Mouse (Mus musculus): Measurements from ENCODE around the gene Slc22a15.

Slc22a15 gene

DNA sequence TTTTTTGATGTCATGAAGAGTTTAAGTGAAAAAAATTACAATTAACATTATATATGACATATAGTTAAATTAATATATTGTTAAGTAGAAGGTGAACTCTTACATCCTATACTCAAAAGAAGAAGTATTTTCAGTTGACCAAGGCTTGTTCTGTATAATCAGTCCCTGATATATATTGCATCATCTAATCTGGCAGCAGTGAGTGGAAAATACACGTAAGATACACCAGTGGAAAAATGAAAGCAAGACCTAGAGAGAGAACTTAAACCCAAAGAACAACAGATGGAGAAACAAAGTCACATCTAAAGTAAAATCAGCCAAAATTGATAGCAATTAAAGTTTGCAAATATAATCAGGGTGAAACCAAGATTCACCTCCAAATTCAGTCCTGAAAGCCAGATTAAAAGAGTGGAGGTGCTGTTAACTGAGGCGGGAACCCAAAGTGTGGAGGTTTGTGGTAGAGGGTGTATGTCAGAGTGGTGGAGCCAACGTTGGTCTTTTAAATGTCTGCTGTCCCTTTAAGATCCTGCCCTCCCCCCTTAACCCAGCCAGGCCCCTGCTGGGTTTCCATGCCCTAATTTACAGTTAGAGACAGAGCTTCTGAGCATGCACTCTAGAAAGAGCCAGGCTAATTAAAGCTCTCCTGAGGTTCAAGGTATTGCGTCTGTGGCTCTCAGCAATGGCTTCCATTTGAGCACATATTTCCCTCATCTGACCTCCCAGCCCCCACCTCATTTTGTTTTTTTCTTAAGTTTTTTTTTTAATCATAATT is 5.0 kb upstream of the Slc22a15 start:
- peaks cover 10% of the 10 kb centered on the region for H3K4me1 ChIP-seq (replicated peaks; ENCODE audit: low read depth, low read length)
- H3K36me3 ChIP-seq (ENCODE audit: insufficient read depth, low read length), result no peaks in the 10 kb centered on the region
- H3K4me3 ChIP-seq (replicated peaks; ENCODE audit: low read length), result no peak overlapping the region
- H3K9me3 ChIP-seq (ENCODE audit: low read length), result no peaks in the 10 kb centered on the region
- peaks cover 15% of the 10 kb centered on the region for H3K27me3 ChIP-seq (ENCODE audit: insufficient read depth, low read length)
- TF ChIP-seq POU5F1 (IDR thresholded peaks at IDR 0.05; ENCODE audit: borderline replicate concordance, low read length) (no peak), CTCF (conservative IDR thresholded peaks at IDR 0.05; ENCODE audit: low read length) (no peak), NANOG (IDR thresholded peaks at IDR 0.05; ENCODE audit: borderline replicate concordance, low read length) (no peak)

DNA sequence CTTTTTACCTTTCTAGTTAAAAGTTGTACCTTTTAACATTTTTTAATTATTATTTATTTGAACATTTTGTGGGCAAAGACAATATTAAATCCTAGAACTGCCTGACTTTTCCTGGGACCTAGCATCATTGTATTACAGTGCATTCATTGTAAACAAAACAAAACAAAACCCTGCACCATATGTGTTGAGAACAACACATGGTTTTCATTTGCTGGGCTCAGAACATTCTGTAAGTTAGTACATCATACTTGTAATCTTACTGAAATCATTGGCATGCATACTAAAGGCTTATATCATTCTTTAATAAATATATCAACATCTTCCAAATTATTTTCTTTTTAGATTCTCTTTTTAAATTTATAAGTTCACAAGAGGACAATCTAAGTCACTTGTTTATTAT is 2.4 kb upstream of the Slc22a15 start:
- Histone ChIP-seq H3K27me3 (ENCODE audit: insufficient read depth, low read length) (peaks cover 40% of the 10 kb centered on the region), H3K4me3 (replicated peaks; ENCODE audit: low read length) (no peak overlapping the region), H3K36me3 (ENCODE audit: insufficient read depth, low read length) (no peaks in the 10 kb centered on the region), H3K9me3 (ENCODE audit: low read length) (no peaks in the 10 kb centered on the region), H3K4me1 (replicated peaks; ENCODE audit: low read depth, low read length) (peaks cover 7% of the 10 kb centered on the region)
- TF ChIP-seq NANOG (IDR thresholded peaks at IDR 0.05; ENCODE audit: borderline replicate concordance, low read length), result no peak
- no peak for TF ChIP-seq POU5F1 (IDR thresholded peaks at IDR 0.05; ENCODE audit: borderline replicate concordance, low read length)
- no peak for TF ChIP-seq CTCF (conservative IDR thresholded peaks at IDR 0.05; ENCODE audit: low read length)

GRCm38 (mm10) chr3:101925663-101926062 is 1.4 kb upstream of the Slc22a15 start:
- Histone ChIP-seq H3K36me3 (ENCODE audit: insufficient read depth, low read length) (no peaks in the 10 kb centered on the region), H3K4me3 (replicated peaks; ENCODE audit: low read length) (no peak overlapping the region), H3K27me3 (ENCODE audit: insufficient read depth, low read length) (peaks cover 46% of the 10 kb centered on the region), H3K4me1 (replicated peaks; ENCODE audit: low read depth, low read length) (peaks cover 7% of the 10 kb centered on the region), H3K9me3 (ENCODE audit: low read length) (no peaks in the 10 kb centered on the region)
- TF ChIP-seq POU5F1 (IDR thresholded peaks at IDR 0.05; ENCODE audit: borderline replicate concordance, low read length) (no peak), NANOG (IDR thresholded peaks at IDR 0.05; ENCODE audit: borderline replicate concordance, low read length) (no peak), CTCF (conservative IDR thresholded peaks at IDR 0.05; ENCODE audit: low read length) (no peak)

GRCm38 (mm10) chr3:101922366-101922765 is 1.9 kb downstream of the Slc22a15 start:
- no peak for TF ChIP-seq NANOG (IDR thresholded peaks at IDR 0.05; ENCODE audit: borderline replicate concordance, low read length)
- no peak for TF ChIP-seq CTCF (conservative IDR thresholded peaks at IDR 0.05; ENCODE audit: low read length)
- no peak for TF ChIP-seq POU5F1 (IDR thresholded peaks at IDR 0.05; ENCODE audit: borderline replicate concordance, low read length)
- Histone ChIP-seq H3K4me3 (replicated peaks; ENCODE audit: low read length) (no peak overlapping the region), H3K4me1 (replicated peaks; ENCODE audit: low read depth, low read length) (peaks cover 7% of the 10 kb centered on the region), H3K36me3 (ENCODE audit: insufficient read depth, low read length) (no peaks in the 10 kb centered on the region), H3K27me3 (ENCODE audit: insufficient read depth, low read length) (peaks cover 50% of the 10 kb centered on the region), H3K9me3 (ENCODE audit: low read length) (no peaks in the 10 kb centered on the region)

DNA sequence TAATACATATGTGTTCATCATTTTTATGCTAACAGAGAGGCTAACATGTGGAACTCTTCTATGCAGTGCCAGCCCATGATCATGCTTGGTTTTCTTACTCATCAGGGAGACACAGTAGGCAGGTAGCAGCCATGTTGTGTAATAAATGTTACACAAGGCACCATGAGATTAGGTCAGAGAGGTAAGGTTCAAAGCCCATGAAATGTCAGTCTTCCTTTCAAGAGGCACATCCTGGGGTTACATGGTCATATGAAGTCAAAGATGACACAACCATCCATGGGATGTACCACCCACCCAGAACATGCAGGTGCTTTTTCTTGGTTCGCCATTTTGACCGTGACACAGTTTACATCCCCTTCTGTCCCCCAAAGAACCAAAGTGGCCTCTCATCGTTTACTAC is 5.7 kb downstream of the Slc22a15 start:
- Histone ChIP-seq H3K27me3 (ENCODE audit: insufficient read depth, low read length) (peaks cover 27% of the 10 kb centered on the region), H3K4me3 (replicated peaks; ENCODE audit: low read length) (no peak overlapping the region), H3K36me3 (ENCODE audit: insufficient read depth, low read length) (no peaks in the 10 kb centered on the region), H3K4me1 (replicated peaks; ENCODE audit: low read depth, low read length) (no peaks in the 10 kb centered on the region), H3K9me3 (ENCODE audit: low read length) (no peaks in the 10 kb centered on the region)
- TF ChIP-seq NANOG (IDR thresholded peaks at IDR 0.05; ENCODE audit: borderline replicate concordance, low read length) (no peak), CTCF (conservative IDR thresholded peaks at IDR 0.05; ENCODE audit: low read length) (no peak), POU5F1 (IDR thresholded peaks at IDR 0.05; ENCODE audit: borderline replicate concordance, low read length) (no peak)

GRCm38 (mm10) chr3:101917665-101918064 is 6.6 kb downstream of the Slc22a15 start:
- H3K27me3 ChIP-seq (ENCODE audit: insufficient read depth, low read length), result peaks cover 18% of the 10 kb centered on the region
- no peaks in the 10 kb centered on the region for H3K9me3 ChIP-seq (ENCODE audit: low read length)
- no peak overlapping the region for H3K4me3 ChIP-seq (replicated peaks; ENCODE audit: low read length)
- TF ChIP-seq POU5F1 (IDR thresholded peaks at IDR 0.05; ENCODE audit: borderline replicate concordance, low read length), result no peak
- no peak for TF ChIP-seq NANOG (IDR thresholded peaks at IDR 0.05; ENCODE audit: borderline replicate concordance, low read length)
- TF ChIP-seq CTCF (conservative IDR thresholded peaks at IDR 0.05; ENCODE audit: low read length), result no peak
- H3K4me1 ChIP-seq (replicated peaks; ENCODE audit: low read depth, low read length), result no peaks in the 10 kb centered on the region
- H3K36me3 ChIP-seq (ENCODE audit: insufficient read depth, low read length), result no peaks in the 10 kb centered on the region

DNA sequence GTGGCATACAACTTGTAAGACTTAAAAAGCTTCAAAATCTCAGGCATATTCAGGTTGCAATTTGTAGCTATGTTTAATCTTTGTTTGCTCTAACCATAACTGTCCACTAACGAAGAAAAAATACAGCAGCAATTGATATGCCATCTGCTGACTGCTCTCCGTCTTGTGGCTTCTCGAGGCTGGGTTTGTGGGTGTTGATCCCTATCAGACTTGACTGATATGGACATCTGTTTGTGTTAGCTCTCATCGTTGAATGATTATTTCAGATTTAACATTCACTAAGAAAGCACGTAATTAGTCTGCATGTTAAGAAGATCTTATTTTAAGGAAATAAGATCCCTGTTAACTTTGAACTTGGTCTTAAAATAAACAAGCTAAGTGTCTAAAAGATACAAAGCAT is 7.7 kb downstream of the Slc22a15 start:
- no peaks in the 10 kb centered on the region for H3K36me3 ChIP-seq (ENCODE audit: insufficient read depth, low read length)
- H3K27me3 ChIP-seq (ENCODE audit: insufficient read depth, low read length), result peaks cover 9% of the 10 kb centered on the region
- TF ChIP-seq NANOG (IDR thresholded peaks at IDR 0.05; ENCODE audit: borderline replicate concordance, low read length) (no peak), CTCF (conservative IDR thresholded peaks at IDR 0.05; ENCODE audit: low read length) (no peak), POU5F1 (IDR thresholded peaks at IDR 0.05; ENCODE audit: borderline replicate concordance, low read length) (no peak)
- no peaks in the 10 kb centered on the region for H3K4me1 ChIP-seq (replicated peaks; ENCODE audit: low read depth, low read length)
- H3K9me3 ChIP-seq (ENCODE audit: low read length), result no peaks in the 10 kb centered on the region
- H3K4me3 ChIP-seq (replicated peaks; ENCODE audit: low read length), result no peak overlapping the region

GRCm38 (mm10) chr3:101915048-101915801 is 9.0 kb downstream of the Slc22a15 start:
- Histone ChIP-seq H3K36me3 (ENCODE audit: insufficient read depth, low read length) (no peaks in the 10 kb centered on the region), H3K9me3 (ENCODE audit: low read length) (no peaks in the 10 kb centered on the region), H3K4me1 (replicated peaks; ENCODE audit: low read depth, low read length) (no peaks in the 10 kb centered on the region), H3K4me3 (replicated peaks; ENCODE audit: low read length) (no peak overlapping the region), H3K27me3 (ENCODE audit: insufficient read depth, low read length) (no peaks in the 10 kb centered on the region)
- TF ChIP-seq CTCF (conservative IDR thresholded peaks at IDR 0.05; ENCODE audit: low read length) (no peak), NANOG (IDR thresholded peaks at IDR 0.05; ENCODE audit: borderline replicate concordance, low read length) (no peak), POU5F1 (IDR thresholded peaks at IDR 0.05; ENCODE audit: borderline replicate concordance, low read length) (no peak)
